Mouse (Mus musculus) MN1 (cell line): Measurements from ENCODE around the gene 9130230L23Rik.
A peak's percentile ranks its signal among the peaks of the same experiment; 100 is the strongest.

Source experiments
- DNase-seq: peaks from one replicate; pipeline ENCODE4 v3.0.0-alpha.2; 2016; ENCODE audit warnings: low spot score

The 9130230L23Rik gene

GRCm38 (mm10) chr5:66004134-66004925, at the start of gene 9130230L23Rik:
TSS of gene 9130230L23Rik (minus strand) at chr5:66004285.
- no peak for DNase-seq

DNA sequence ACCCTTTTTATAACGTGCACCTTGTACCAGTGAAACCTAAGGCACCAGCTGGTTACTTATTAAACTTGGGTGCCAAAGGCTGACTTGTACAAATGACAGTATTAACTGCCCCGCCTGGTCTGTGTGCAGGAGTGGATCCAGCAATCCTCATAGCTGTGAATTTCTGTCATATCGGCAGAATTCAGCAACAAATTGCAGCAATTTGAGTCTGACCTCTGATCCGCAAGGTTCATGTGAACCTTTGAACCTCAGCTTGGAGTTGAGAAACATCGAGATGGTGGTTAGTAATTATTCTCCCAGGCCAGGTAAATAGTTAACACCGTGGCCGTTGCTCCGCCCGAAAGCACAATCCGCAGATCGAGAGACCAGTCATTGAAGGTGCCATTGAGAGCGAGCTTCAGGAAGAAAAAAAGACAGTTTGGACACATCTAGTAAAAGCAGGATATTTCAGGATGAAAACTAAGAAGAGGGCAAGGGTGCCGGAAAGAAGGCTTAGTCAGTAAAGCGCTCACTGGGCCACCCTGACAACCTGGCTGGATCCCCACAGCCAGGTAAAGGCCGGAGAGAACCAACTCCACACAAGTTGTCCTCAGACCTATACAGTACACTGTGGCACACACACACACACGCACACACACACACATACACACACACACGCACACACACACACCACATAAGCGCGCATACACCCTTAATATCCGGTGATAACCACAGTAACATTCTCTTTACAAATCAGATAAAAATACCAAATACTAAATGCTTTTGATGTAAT, 48.9 kb upstream of the 9130230L23Rik start:
- no peak for DNase-seq

DNA sequence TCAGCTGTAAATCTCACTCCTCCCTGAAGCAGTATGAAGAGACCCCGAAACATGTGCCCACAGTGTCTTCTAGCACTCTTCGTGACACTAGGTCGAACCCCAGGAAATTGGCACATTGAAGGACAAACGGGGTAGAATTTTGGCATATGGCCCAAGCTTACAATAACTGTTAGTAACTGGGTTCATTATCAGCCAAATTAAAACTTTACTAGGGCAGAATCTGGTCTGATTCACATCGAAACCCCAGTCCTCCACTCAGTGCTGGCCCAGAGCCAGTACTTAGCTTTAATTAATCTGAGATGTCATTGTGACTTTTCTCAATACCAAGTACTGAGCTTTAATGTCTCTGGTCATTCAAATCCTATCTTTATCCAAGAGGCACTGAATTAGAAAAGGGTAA, 46.8 kb upstream of the 9130230L23Rik start:
- peak; percentile 8 for DNase-seq

DNA sequence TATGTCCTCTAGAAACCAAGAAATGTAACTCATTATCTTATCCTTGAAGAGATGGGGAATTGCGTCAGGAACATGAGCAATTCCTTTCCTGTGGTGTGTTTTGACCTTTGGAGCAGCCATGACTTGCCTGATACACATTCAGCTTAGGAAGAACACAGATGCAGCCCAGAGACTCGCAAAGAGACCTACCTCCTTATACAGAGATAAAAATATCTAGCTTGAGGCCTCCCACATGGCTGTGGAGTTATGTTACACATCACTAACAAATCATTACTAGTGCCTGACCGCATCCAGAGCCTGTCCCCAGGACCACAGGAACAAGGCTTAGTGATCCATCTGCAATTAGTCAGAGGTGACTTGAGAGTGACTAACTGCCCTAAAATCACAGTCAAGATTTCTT, 42.3 kb upstream of the 9130230L23Rik start:
- DNase-seq = no peak

DNA sequence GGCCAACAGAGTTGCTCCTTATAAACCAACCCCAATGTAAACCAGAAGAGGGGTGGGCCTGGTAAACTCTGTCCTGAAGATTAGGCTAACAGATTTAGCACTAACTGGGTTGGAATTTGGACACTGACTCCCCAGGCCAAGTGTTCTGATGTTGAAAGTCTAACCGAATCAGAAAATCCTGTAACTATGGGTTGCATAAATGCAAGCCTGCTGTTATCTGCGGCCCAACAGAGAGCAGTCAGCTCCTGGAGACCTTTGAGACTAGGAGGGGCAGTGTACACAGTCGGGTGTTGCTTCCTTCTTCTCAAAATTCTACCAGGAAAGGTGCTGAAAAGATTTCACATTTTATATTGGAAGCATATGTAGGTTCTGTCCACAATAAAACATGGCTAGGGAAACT, 39.8 kb upstream of the 9130230L23Rik start:
- no peak for DNase-seq

DNA sequence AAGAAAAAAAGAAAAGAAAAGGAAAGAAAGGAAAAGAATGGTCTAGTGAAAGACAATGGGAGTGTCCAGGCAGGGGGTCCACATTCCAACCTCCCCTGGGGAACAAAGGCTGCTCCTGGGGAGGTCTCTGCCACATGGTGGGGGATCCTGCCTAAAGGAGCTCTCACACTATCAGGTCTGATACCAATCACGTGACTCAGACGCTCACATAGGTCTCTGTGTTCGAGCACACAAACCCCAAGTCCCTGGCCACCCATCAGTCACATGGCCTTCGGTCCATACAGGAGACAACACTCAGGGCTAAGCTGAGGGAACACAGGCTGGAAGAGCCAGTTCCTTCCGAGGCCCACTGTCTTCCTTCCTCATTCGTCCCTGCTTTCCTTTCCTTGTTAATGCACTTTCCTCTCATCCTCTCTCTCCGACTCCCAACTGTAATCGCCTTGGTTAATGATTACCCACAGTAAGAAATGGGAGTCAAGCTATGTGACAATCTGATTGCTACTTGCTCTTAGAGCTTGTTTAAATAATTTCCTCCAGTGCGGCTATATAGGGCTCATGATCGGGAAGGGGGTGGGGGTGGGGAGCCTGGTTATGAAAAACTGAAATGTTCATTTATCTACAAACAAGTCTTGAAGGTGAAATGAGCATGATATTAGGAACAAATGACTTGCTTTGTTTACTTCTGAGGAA, 38.7 kb upstream of the 9130230L23Rik start:
- DNase-seq = no peak

DNA sequence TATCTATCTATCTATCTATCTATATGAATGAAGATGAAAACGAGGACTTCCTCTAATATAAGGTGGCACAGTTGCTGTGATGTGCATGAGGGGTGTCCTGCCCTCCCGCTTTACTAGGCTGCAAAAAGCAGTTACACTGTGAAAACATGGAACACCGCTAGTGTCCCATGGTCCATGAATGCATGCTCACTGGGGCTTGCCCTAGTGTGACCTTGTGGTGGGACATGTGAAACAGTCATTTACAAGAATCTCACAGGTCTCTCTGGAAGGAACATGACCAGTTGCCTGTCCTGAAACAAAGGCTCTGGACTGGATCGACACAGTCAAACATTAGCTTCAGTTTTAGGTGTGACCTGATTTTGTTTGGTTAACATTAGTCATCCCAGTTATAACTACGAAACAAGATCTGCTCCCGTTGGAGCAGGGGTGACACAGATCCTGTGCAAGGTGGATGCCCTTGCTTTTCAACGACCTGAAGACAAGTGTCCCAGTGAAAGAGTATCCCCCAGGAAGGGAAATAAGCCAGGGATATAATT, 36.7 kb upstream of the 9130230L23Rik start:
- no peak for DNase-seq

- no peak for DNase-seq
Measured at GRCm38 (mm10) chr5:66039813-66040212, 35.7 kb upstream of the 9130230L23Rik start.

- no peak for DNase-seq
Measured at GRCm38 (mm10) chr5:66037066-66037465, 33.0 kb upstream of the 9130230L23Rik start.

- no peak for DNase-seq
Measured at GRCm38 (mm10) chr5:66036440-66037054, 32.5 kb upstream of the 9130230L23Rik start.

DNA sequence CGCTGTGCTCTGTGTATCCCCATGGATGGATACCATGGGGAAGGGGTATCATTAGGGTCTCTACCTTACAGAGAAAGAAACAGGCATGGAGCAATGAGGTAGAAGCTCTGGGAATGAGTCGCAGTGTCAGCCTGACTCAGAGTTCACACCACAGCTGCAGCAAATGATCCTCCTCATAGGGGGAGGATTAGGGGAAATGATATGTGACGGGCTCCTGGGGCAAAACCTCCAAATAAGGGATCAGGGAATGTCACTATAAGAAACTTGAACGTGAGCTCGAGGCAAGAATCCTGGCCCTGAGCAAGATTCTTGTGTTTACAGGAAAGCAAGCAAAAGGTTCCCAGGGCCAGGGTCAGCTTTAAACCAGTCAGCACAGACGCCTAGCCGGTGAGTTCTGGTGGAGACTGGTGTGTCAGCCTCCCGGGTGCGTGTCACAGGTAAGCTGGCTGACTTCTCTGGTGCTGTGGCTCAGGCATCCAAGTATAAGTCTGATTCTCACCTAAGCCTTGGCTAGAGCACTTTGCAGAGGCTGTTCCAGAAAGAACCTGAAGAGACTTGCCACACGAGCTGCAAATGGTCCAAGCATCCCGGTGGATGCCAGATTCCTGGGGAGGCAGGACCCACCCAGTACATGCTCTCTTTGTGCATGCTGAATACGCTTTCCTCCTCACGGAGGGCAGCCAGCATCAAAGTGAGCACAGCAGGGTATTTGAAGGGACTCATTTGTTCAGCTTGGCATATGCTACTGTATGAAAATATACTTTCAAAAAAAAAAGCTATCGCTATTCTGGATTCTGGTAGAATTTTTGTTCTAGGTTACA, 30.5 kb upstream of the 9130230L23Rik start:
- no peak for DNase-seq

- no peak for DNase-seq
Measured at GRCm38 (mm10) chr5:66032826-66033225, 28.7 kb upstream of the 9130230L23Rik start.

GRCm38 (mm10) chr5:66031699-66032098, 27.6 kb upstream of the 9130230L23Rik start:
- no peak for DNase-seq

GRCm38 (mm10) chr5:66028232-66028631, 24.1 kb upstream of the 9130230L23Rik start:
- DNase-seq = no peak

GRCm38 (mm10) chr5:66027206-66027605, 23.1 kb upstream of the 9130230L23Rik start:
- no peak for DNase-seq

GRCm38 (mm10) chr5:66026796-66027195, 22.7 kb upstream of the 9130230L23Rik start:
- no peak for DNase-seq

- DNase-seq = no peak
Measured at GRCm38 (mm10) chr5:66015449-66015961, 11.4 kb upstream of the 9130230L23Rik start.

DNA sequence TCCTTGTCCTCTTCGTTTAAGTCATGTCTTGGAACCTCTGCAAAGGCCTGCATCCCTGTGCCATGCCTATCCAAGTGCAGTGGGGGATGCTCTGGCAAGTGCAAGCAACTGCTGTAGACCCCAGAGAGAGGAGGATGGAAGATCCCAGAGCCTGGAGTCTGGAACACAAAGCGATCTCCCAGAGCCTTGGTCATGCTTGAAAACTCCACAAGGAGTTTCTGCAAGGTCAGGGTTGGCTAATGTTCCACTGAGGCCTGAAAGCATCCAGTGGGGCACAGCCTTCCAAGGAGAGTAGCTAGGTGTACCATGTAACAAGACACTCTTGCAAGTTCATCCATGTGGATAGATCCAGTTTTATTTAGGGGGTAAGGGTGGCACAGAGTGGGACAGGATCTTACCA, 10.4 kb upstream of the 9130230L23Rik start:
- DNase-seq = no peak

- no peak for DNase-seq
Measured at GRCm38 (mm10) chr5:66013999-66014398, 9.9 kb upstream of the 9130230L23Rik start.

DNA sequence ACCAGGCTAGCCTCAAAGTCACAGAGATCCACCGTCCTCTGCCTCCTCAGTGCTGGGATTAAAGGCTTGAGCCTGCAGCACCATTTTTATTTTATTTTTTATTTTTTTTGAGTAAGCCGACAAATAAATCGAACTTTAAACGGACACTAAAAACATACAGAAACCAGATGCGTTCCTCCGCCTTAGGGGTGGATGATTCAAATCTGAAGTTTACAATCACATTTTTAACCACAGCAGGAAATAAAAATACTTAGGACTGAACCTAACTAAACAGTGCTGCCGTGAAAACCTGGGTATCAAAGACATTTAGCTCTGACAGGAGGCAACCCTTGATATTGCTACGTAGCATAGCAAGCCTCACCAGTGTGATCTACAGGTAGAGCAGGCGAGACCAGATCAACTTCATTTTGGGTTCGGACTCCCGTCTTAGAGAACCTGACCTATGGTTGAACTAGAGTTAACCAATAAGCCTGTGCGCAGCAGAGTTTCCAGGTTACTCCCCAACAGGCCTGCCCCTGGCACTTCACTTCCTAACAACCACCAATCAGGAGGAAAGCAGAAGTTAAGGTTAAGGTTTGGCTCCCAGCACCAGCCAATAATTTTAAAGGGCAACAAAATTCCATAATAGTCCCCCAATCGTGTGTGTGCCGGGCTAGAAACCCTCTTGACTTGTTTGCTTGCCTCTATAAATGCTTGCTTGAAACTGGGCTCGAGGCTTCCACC, 4.3 kb upstream of the 9130230L23Rik start:
- no peak for DNase-seq
